Mouse (Mus musculus): ENCODE measurements around the gene Ccdc174. TPM values are rescaled to one million over a fixed set of nuclear protein-coding genes. Genes with fewer than 3 reads are reported as not detected.

The Ccdc174 gene
- total RNA-seq, 1 experiment, result 13.7 TPM

- TF ChIP-seq HCFC1 (IDR thresholded peaks at IDR 0.05; ENCODE audit: borderline replicate concordance, insufficient read depth, low read length) (no peak), ZC3H11A (IDR thresholded peaks at IDR 0.05; ENCODE audit: borderline replicate concordance, low read depth, low read length) (no peak), ZNF384 (IDR thresholded peaks at IDR 0.05; ENCODE audit: low read depth, low read length) (no peak), MAFK (IDR thresholded peaks at IDR 0.05; ENCODE audit: insufficient read depth, low read depth, low read length) (no peak), CHD2 (IDR thresholded peaks at IDR 0.05; ENCODE audit: low read depth, low read length) (no peak)
These were observed 53.4 kb downstream of the Ccdc174 start for GRCm38 (mm10) chr6:91931231-91931630.

GRCm38 (mm10) chr6:91938491-91938890, 60.6 kb downstream of the Ccdc174 start:
- no peaks in the 10 kb centered on the region for H3K9me3 ChIP-seq (ENCODE audit: control insufficient read depth, insufficient read depth, low read depth, low read length)
- no peak overlapping the region for H3K27ac ChIP-seq (ENCODE audit: insufficient read depth, low read depth, low read length, poor library complexity, severe bottlenecking)
- H3K9ac ChIP-seq (ENCODE audit: insufficient read depth, low read depth, low read length, poor library complexity, severe bottlenecking), result no peak overlapping the region
- H3K4me1 ChIP-seq (ENCODE audit: control insufficient read depth in 2 of 2, insufficient read depth in 2 of 2, low read length in 2 of 2, poor library complexity in 1 of 2), result peaks cover 0 to 6% of the 10 kb centered on the region in 2 experiments; a peak in 1 of 4 replicates
- no peak for DNase-seq (ENCODE audit: low read depth, low spot score)
- in situ Hi-C loops (cut with MboI; ENCODE audit: low sequenced_read_pairs in 2 of 2, unreplicated experiment in 2 of 2), result no loop called here
- no peaks in the 10 kb centered on the region for H3K36me3 ChIP-seq (ENCODE audit: control insufficient read depth, insufficient read depth, low read length, poor library complexity, severe bottlenecking)
- no peak overlapping the region for H3K4me3 ChIP-seq (ENCODE audit: insufficient read depth in 1 of 2, low read depth in 1 of 2, low read length in 2 of 2, poor library complexity in 1 of 2, severe bottlenecking in 1 of 2)
- TF ChIP-seq HCFC1 (IDR thresholded peaks at IDR 0.05; ENCODE audit: borderline replicate concordance, insufficient read depth, low read length), result no peak
- no peak for TF ChIP-seq MAFK (IDR thresholded peaks at IDR 0.05; ENCODE audit: insufficient read depth, low read depth, low read length)
- TF ChIP-seq CHD2 (IDR thresholded peaks at IDR 0.05; ENCODE audit: low read depth, low read length), result no peak
- TF ChIP-seq ZNF384 (IDR thresholded peaks at IDR 0.05; ENCODE audit: low read depth, low read length), result no peak
- TF ChIP-seq ZC3H11A (IDR thresholded peaks at IDR 0.05; ENCODE audit: borderline replicate concordance, low read depth, low read length), result no peak

More at GRCm38 (mm10) chr6:91931231-91931630, 53.4 kb downstream of the Ccdc174 start:
- no peaks in the 10 kb centered on the region for H3K4me1 ChIP-seq (ENCODE audit: control insufficient read depth in 2 of 2, insufficient read depth in 2 of 2, low read length in 2 of 2, poor library complexity in 1 of 2)
- in situ Hi-C loops (cut with MboI; ENCODE audit: low sequenced_read_pairs in 2 of 2, unreplicated experiment in 2 of 2), result no loop called here
- no peak overlapping the region for H3K4me3 ChIP-seq (ENCODE audit: insufficient read depth in 1 of 2, low read depth in 1 of 2, low read length in 2 of 2, poor library complexity in 1 of 2, severe bottlenecking in 1 of 2)
- no peaks in the 10 kb centered on the region for H3K36me3 ChIP-seq (ENCODE audit: control insufficient read depth, insufficient read depth, low read length, poor library complexity, severe bottlenecking)
- H3K27ac ChIP-seq (ENCODE audit: insufficient read depth, low read depth, low read length, poor library complexity, severe bottlenecking), result no peak overlapping the region
- DNase-seq (ENCODE audit: low read depth, low spot score), result no peak
- no peaks in the 10 kb centered on the region for H3K9me3 ChIP-seq (ENCODE audit: control insufficient read depth, insufficient read depth, low read depth, low read length)
- no peak overlapping the region for H3K9ac ChIP-seq (ENCODE audit: insufficient read depth, low read depth, low read length, poor library complexity, severe bottlenecking)

GRCm38 (mm10) chr6:91948426-91948825, 70.6 kb downstream of the Ccdc174 start:
- in situ Hi-C loops (cut with MboI; ENCODE audit: low sequenced_read_pairs in 2 of 2, unreplicated experiment in 2 of 2), result no loop called here
- TF ChIP-seq ZC3H11A (IDR thresholded peaks at IDR 0.05; ENCODE audit: borderline replicate concordance, low read depth, low read length) (no peak), CHD2 (IDR thresholded peaks at IDR 0.05; ENCODE audit: low read depth, low read length) (no peak), ZNF384 (IDR thresholded peaks at IDR 0.05; ENCODE audit: low read depth, low read length) (no peak), HCFC1 (IDR thresholded peaks at IDR 0.05; ENCODE audit: borderline replicate concordance, insufficient read depth, low read length) (no peak), MAFK (IDR thresholded peaks at IDR 0.05; ENCODE audit: insufficient read depth, low read depth, low read length) (no peak)
- Histone ChIP-seq H3K4me3 (ENCODE audit: insufficient read depth in 1 of 2, low read depth in 1 of 2, low read length in 2 of 2, poor library complexity in 1 of 2, severe bottlenecking in 1 of 2) (no peak overlapping the region), H3K9me3 (ENCODE audit: control insufficient read depth, insufficient read depth, low read depth, low read length) (no peaks in the 10 kb centered on the region), H3K36me3 (ENCODE audit: control insufficient read depth, insufficient read depth, low read length, poor library complexity, severe bottlenecking) (no peaks in the 10 kb centered on the region), H3K4me1 (ENCODE audit: control insufficient read depth in 2 of 2, insufficient read depth in 2 of 2, low read length in 2 of 2, poor library complexity in 1 of 2) (no peaks in the 10 kb centered on the region), H3K9ac (ENCODE audit: insufficient read depth, low read depth, low read length, poor library complexity, severe bottlenecking) (no peak overlapping the region), H3K27ac (ENCODE audit: insufficient read depth, low read depth, low read length, poor library complexity, severe bottlenecking) (no peak overlapping the region)
- no peak for DNase-seq (ENCODE audit: low read depth, low spot score)

Other genes starting within 250 kb of the Ccdc174 start
- 150 and 231 TPM in 2 replicates for gene Slc6a6, start 194.0 kb upstream of the Ccdc174 start, total RNA-seq (2012; rRNA removed)
- 0.58 and 1.1 TPM in 2 replicates for gene Grip2, start 50.8 kb upstream of the Ccdc174 start, total RNA-seq (2012; rRNA removed)
- 0.94 and 1.0 TPM in 2 replicates for gene 4930590J08Rik, start 24.8 kb downstream of the Ccdc174 start, total RNA-seq (2012; rRNA removed)
- 2.5 and 5.8 TPM in 2 replicates for gene Fgd5, start 100.8 kb downstream of the Ccdc174 start, total RNA-seq (2012; rRNA removed)
- gene Nr2c2, start 213.3 kb downstream of the Ccdc174 start, total RNA-seq (2012; rRNA removed), result 20.8 and 29.9 TPM in 2 replicates